18 mouse cellular contexts compared by ENCODE assay signal in the genomic region with DNA sequence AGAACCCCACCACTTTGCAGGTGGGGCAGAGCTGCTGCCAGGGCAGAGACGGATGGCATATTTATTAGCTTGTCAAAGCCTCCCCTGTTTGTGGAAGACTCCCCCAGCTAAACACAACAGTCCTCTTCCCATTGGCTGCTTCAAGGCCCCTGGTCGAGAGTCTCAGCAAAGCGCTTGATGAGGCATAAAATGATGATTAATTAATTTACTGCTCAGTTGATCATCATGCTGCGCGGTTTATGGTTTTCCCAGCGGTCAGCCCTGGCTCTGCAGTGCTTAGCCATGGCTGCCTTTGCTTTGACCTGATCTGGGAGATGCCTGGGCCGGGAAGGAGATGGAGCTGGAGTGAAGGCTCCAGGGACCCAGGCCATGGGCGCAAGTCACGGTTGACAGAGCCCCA.
DNase-seq lines count a peak whose midpoint lies in the region; ATAC-seq and TF ChIP-seq lines count a peak whose summit lies in the region.
"Had no signal": no experiment of that assay in that cellular context is flagged by ENCODE, and none has a peak within 500 bp of the region (broad histone marks: within the 10 kb centered on the region; RNA-seq: fewer than 3 reads in every experiment).

No protein-coding gene starts in this region.

- no peak overlapping the region for H3K27ac ChIP-seq in midbrain, embryonic 13.5 days
- no peak overlapping the region for H3K27ac ChIP-seq in midbrain, embryonic 11.5 days (ENCODE audit: low read depth, low read length)
- 0 out of 2 replicates have a peak overlapping the region, but pooled peaks have one; percentile 16 for H3K27ac ChIP-seq in hindbrain, embryonic 16.5 days (ENCODE audit: low read depth, low read length)
- no peak overlapping the region for H3K27ac ChIP-seq in stomach, postnatal 0 days (replicated peaks)
- H3K27ac ChIP-seq: embryonic facial prominence, embryonic 13.5 days; heart, embryonic 13.5 days; liver, embryonic 12.5 days had no signal

- H3K9me3 ChIP-seq in midbrain, embryonic 13.5 days = no peaks in the 10 kb centered on the region
- no peaks in the 10 kb centered on the region for H3K9me3 ChIP-seq in midbrain, embryonic 11.5 days (ENCODE audit: control insufficient read depth, low read length)
- H3K9me3 ChIP-seq in hindbrain, embryonic 16.5 days (ENCODE audit: control insufficient read depth, low read length) = no peaks in the 10 kb centered on the region
- H3K9me3 ChIP-seq in stomach, postnatal 0 days (ENCODE audit: control insufficient read depth, low read length) = no peaks in the 10 kb centered on the region
- H3K9me3 ChIP-seq: embryonic facial prominence, embryonic 13.5 days; heart, embryonic 13.5 days; liver, embryonic 12.5 days had no signal

- 65% methylated on average over 9 of the region's 9 CpGs for WGBS in midbrain, embryonic 13.5 days
- 76% methylated on average over 9 of the region's 9 CpGs for WGBS in midbrain, embryonic 11.5 days
- WGBS in hindbrain, embryonic 16.5 days = 29% methylated on average over 9 of the region's 9 CpGs
- 61% methylated on average over 9 of the region's 9 CpGs for WGBS in stomach, postnatal 0 days

- peak; percentile 57 to 60 for DNase-seq in cerebellum, postnatal 14 days
- no peak for DNase-seq in cerebellum, adult 11-12 months
- no peak for DNase-seq in midbrain, embryonic 11.5 days (ENCODE audit: low spot score, missing footprints)
- DNase-seq in stomach, postnatal 0 days (ENCODE audit: low spot score) = no peak
- no peak for DNase-seq in frontal cortex, postnatal 14 days (ENCODE audit: low spot score in 2 of 2)
- no peak for DNase-seq in layer of hippocampus, adult 9-11 months
- DNase-seq: adrenal gland, postnatal 25 days; gastrocnemius, postnatal 25 days; lung, postnatal 14 days; thymus, adult 18-20 months had no signal

- H3K4me1 ChIP-seq in midbrain, embryonic 13.5 days (replicated peaks) = 0 out of 2 replicates have a peak, but pooled peaks cover 5% of the 10 kb centered on the region
- no peaks in the 10 kb centered on the region for H3K4me1 ChIP-seq in midbrain, embryonic 11.5 days (ENCODE audit: control insufficient read depth, insufficient read depth, low read length)
- peaks cover 4% of the 10 kb centered on the region; the same call in 1 of the 2 replicates for H3K4me1 ChIP-seq in hindbrain, embryonic 16.5 days (ENCODE audit: control insufficient read depth, insufficient read depth, low read depth, low read length)
- H3K4me1 ChIP-seq in stomach, postnatal 0 days (replicated peaks; ENCODE audit: control insufficient read depth, insufficient read depth) = no peaks in the 10 kb centered on the region
- H3K4me1 ChIP-seq: embryonic facial prominence, embryonic 13.5 days; heart, embryonic 13.5 days; liver, embryonic 12.5 days had no signal

- no peak for TF ChIP-seq EP300 in stomach, postnatal 0 days (optimal IDR thresholded peaks at IDR 0.05)

- no peak for TF ChIP-seq CTCF in stomach, postnatal 0 days (IDR thresholded peaks at IDR 0.05; ENCODE audit: low read depth)

- 0 out of 2 replicates have a peak, but pooled peaks have one; percentile 43 for ATAC-seq in midbrain, embryonic 13.5 days
- no peak for ATAC-seq in midbrain, embryonic 11.5 days (ENCODE audit: low FRiP score)
- ATAC-seq in hindbrain, embryonic 16.5 days = peak; percentile 96
- no peak for ATAC-seq in stomach, postnatal 0 days (ENCODE audit: low FRiP score, low TSS enrichment)
- ATAC-seq: forebrain, embryonic 16.5 days; inflammation-experienced regulatory T-cells, adult 6 months; liver, embryonic 12.5 days; midbrain, embryonic 16.5 days had no signal

- H3K27me3 ChIP-seq in midbrain, embryonic 13.5 days = peaks cover 8% of the 10 kb centered on the region
- no peaks in the 10 kb centered on the region for H3K27me3 ChIP-seq in midbrain, embryonic 11.5 days (ENCODE audit: control insufficient read depth, insufficient read depth, low read length)
- no peaks in the 10 kb centered on the region for H3K27me3 ChIP-seq in hindbrain, embryonic 16.5 days (replicated peaks; ENCODE audit: control insufficient read depth, insufficient read depth, low read length)
- no peaks in the 10 kb centered on the region for H3K27me3 ChIP-seq in stomach, postnatal 0 days (ENCODE audit: control insufficient read depth, insufficient read depth, low read length)
- H3K27me3 ChIP-seq: embryonic facial prominence, embryonic 13.5 days; heart, embryonic 13.5 days; liver, embryonic 12.5 days had no signal

- H3K4me3 ChIP-seq in midbrain, embryonic 13.5 days (replicated peaks) = no peak overlapping the region
- H3K4me3 ChIP-seq in midbrain, embryonic 11.5 days (ENCODE audit: low read depth, low read length) = no peak overlapping the region
- H3K4me3 ChIP-seq in hindbrain, embryonic 16.5 days (ENCODE audit: low read length) = no peak overlapping the region
- no peak overlapping the region for H3K4me3 ChIP-seq in stomach, postnatal 0 days (ENCODE audit: low read depth, low read length)
- H3K4me3 ChIP-seq: embryonic facial prominence, embryonic 13.5 days; heart, embryonic 13.5 days; liver, embryonic 12.5 days had no signal

- H3K36me3 ChIP-seq in midbrain, embryonic 13.5 days = no peaks in the 10 kb centered on the region
- no peaks in the 10 kb centered on the region for H3K36me3 ChIP-seq in midbrain, embryonic 11.5 days (ENCODE audit: control insufficient read depth, insufficient read depth, low read length)
- H3K36me3 ChIP-seq in hindbrain, embryonic 16.5 days (ENCODE audit: control insufficient read depth, insufficient read depth, low read length) = no peaks in the 10 kb centered on the region
- H3K36me3 ChIP-seq in stomach, postnatal 0 days (ENCODE audit: control insufficient read depth, insufficient read depth, low read length) = no peaks in the 10 kb centered on the region
- H3K36me3 ChIP-seq: embryonic facial prominence, embryonic 13.5 days; heart, embryonic 13.5 days; liver, embryonic 12.5 days had no signal

- H3K4me2 ChIP-seq in midbrain, embryonic 13.5 days (replicated peaks) = no peak overlapping the region
- no peak overlapping the region for H3K4me2 ChIP-seq in midbrain, embryonic 11.5 days
- H3K4me2 ChIP-seq in hindbrain, embryonic 16.5 days (ENCODE audit: low read length) = no peak overlapping the region
- no peak overlapping the region for H3K4me2 ChIP-seq in stomach, postnatal 0 days (replicated peaks; ENCODE audit: low read depth)
- H3K4me2 ChIP-seq: embryonic facial prominence, embryonic 13.5 days; heart, embryonic 13.5 days; liver, embryonic 12.5 days had no signal

- no peak overlapping the region for H3K9ac ChIP-seq in midbrain, embryonic 13.5 days (replicated peaks)
- H3K9ac ChIP-seq in midbrain, embryonic 11.5 days (ENCODE audit: low read length) = no peak overlapping the region
- H3K9ac ChIP-seq in hindbrain, embryonic 16.5 days (ENCODE audit: low read depth, low read length) = no peak overlapping the region
- no peak overlapping the region for H3K9ac ChIP-seq in stomach, postnatal 0 days (ENCODE audit: low read length)
- H3K9ac ChIP-seq: embryonic facial prominence, embryonic 13.5 days; heart, embryonic 13.5 days; liver, embryonic 12.5 days had no signal

Comparison
In these comparisons a context has a peak if more than half of its experiments do, and no peak if none do; other contexts are left out.
1. DNase-seq: peak in cerebellum, postnatal 14 days (2 of 2); none in cerebellum, adult 11-12 months (single experiment), midbrain, embryonic 11.5 days (single experiment), stomach, postnatal 0 days (single experiment), frontal cortex, postnatal 14 days (0 of 2) and layer of hippocampus, adult 9-11 months (single experiment).
2. ATAC-seq: peak in midbrain, embryonic 13.5 days (single experiment) and hindbrain, embryonic 16.5 days (single experiment); none in midbrain, embryonic 11.5 days (single experiment) and stomach, postnatal 0 days (single experiment).